Mouse (Mus musculus): ENCODE results near the gene Foxe3. TPM values are rescaled to one million over a fixed set of nuclear protein-coding genes. Genes with fewer than 3 reads are reported as not detected.

Foxe3 gene
- polyA plus RNA-seq, 2 experiments = not detected

DNA sequence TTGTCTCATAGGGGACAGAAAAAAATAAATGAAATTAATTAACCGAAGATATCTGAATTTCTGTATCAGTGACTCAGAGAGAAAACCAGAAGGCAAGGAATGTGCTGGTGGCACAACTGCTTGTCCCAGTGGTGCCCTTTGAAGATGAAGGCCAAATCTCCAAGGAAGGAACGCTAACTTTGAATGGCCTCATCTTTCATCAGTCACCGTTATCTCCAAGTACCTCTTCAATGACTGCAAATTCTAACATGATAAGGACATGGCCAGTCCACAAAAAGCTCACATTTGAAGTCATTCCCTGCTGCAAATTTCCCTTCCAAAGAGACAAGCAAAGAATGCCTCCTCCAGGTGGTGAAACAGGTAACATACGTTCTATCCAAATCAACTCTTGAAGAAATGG lies 33.0 kb upstream of the Foxe3 start:
- no peak for DNase-seq (ENCODE audit: low read depth in 3 of 3, low spot score in 3 of 3)
- Histone ChIP-seq H3K9ac (replicated peaks) (no peak overlapping the region), H3K4me1 (replicated peaks; ENCODE audit: control insufficient read depth in 2 of 2, insufficient read depth in 2 of 2, low read length in 1 of 2) (no peaks in the 10 kb centered on the region), H3K9me3 (ENCODE audit: control insufficient read depth, low read length) (no peaks in the 10 kb centered on the region), H3K4me2 (ENCODE audit: low read depth) (no peak overlapping the region), H3K27me3 (ENCODE audit: control insufficient read depth, insufficient read depth, low read length) (no peaks in the 10 kb centered on the region), H3K27ac (no peak overlapping the region), H3K36me3 (replicated peaks; ENCODE audit: control insufficient read depth, insufficient read depth, low read depth) (peaks cover 11% of the 10 kb centered on the region), H3K4me3 (ENCODE audit: insufficient read depth in 1 of 2, low read depth in 2 of 2, low read length in 2 of 2) (no peak overlapping the region)
- TF ChIP-seq EP300 (IDR thresholded peaks at IDR 0.05; ENCODE audit: low read depth) = no peak
- no peak for TF ChIP-seq CTCF (IDR thresholded peaks at IDR 0.05; ENCODE audit: low read depth)
- no peak for ATAC-seq (ENCODE audit: insufficient read depth)
- 85% methylated on average over 4 of the region's 4 CpGs for WGBS (ENCODE audit: insufficient replicate concordance)

DNA sequence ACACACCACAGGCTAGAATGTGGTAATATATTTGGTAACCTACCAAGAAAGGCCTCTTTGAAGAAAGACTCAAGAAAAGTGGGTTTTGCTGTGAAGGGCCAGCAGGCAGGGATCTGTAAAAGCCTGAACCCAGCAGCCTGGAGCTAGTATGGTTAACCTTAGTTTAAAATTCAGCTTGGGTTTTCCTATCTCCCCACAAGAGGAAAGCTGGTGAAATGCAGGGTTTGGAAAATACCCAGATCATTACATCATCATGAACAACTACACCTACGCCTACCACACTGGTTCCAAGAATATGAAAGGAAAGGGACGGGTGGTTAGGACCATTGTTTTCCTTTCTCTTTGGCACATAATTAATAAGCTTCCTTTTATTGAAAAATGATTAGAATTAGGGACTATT lies 32.4 kb upstream of the Foxe3 start:
- TF ChIP-seq EP300 (IDR thresholded peaks at IDR 0.05; ENCODE audit: low read depth) = no peak
- no peak for TF ChIP-seq CTCF (IDR thresholded peaks at IDR 0.05; ENCODE audit: low read depth)
- no peak overlapping the region for H3K9ac ChIP-seq (replicated peaks)
- WGBS (ENCODE audit: insufficient replicate concordance) = 78% methylated on average over 2 of the region's 2 CpGs
- no peak overlapping the region for H3K4me2 ChIP-seq (ENCODE audit: low read depth)
- H3K9me3 ChIP-seq (ENCODE audit: control insufficient read depth, low read length) = no peaks in the 10 kb centered on the region
- DNase-seq (ENCODE audit: low read depth in 3 of 3, low spot score in 3 of 3) (no peak), ATAC-seq (ENCODE audit: insufficient read depth) (no peak)
- no peaks in the 10 kb centered on the region for H3K27me3 ChIP-seq (ENCODE audit: control insufficient read depth, insufficient read depth, low read length)
- no peak overlapping the region for H3K27ac ChIP-seq
- H3K36me3 ChIP-seq (replicated peaks; ENCODE audit: control insufficient read depth, insufficient read depth, low read depth) = peaks cover 11% of the 10 kb centered on the region
- H3K4me3 ChIP-seq (ENCODE audit: insufficient read depth in 1 of 2, low read depth in 2 of 2, low read length in 2 of 2) = no peak overlapping the region
- no peaks in the 10 kb centered on the region for H3K4me1 ChIP-seq (replicated peaks; ENCODE audit: control insufficient read depth in 2 of 2, insufficient read depth in 2 of 2, low read length in 1 of 2)

DNA sequence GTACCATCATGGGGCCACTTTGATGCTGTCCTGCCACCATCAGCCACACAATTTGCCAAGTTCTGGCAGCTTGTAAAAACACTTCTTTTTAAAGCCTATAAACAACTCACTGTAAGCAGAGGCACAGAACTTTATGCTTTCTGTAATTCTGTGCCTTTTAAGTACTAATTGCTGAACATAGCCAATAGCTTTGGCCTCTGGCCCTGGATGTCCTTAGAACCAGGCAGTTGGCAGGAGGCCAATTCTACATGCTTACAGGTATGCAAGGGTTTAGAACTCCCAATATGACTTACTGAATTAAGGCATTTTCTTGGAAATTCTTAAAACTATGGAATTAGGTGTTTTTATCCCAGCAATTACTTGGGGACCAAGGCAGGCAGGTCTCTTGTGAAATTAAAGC lies 31.6 kb upstream of the Foxe3 start:
- DNase-seq (ENCODE audit: low read depth in 3 of 3, low spot score in 3 of 3) = no peak
- H3K27me3 ChIP-seq (ENCODE audit: control insufficient read depth, insufficient read depth, low read length) = no peaks in the 10 kb centered on the region
- no peak overlapping the region for H3K4me3 ChIP-seq (ENCODE audit: insufficient read depth in 1 of 2, low read depth in 2 of 2, low read length in 2 of 2)

DNA sequence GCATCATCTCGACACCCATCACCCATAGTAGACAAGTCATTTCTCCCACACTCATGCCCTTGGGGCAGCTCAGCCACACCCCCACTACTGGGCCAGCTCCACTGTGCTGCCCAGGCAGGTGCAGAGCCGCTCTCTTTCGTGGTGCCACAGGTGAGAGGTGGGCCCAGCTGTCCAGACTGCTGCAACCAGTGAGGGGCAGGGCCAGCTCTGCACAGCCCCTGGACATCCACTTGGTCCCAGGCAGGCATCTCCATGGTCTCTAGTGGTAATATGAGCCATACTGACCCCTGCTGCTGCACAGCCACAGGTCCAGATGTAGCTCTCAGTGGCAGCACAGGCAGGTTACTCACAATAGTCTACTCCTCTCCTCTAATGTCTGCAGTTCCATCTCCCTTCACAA lies 27.4 kb upstream of the Foxe3 start:
- Histone ChIP-seq H3K36me3 (replicated peaks; ENCODE audit: control insufficient read depth, insufficient read depth, low read depth) (no peaks in the 10 kb centered on the region), H3K27me3 (ENCODE audit: control insufficient read depth, insufficient read depth, low read length) (no peaks in the 10 kb centered on the region), H3K4me1 (replicated peaks; ENCODE audit: control insufficient read depth in 2 of 2, insufficient read depth in 2 of 2, low read length in 1 of 2) (no peaks in the 10 kb centered on the region), H3K9me3 (ENCODE audit: control insufficient read depth, low read length) (no peaks in the 10 kb centered on the region), H3K4me2 (ENCODE audit: low read depth) (no peak overlapping the region), H3K9ac (replicated peaks) (no peak overlapping the region), H3K4me3 (ENCODE audit: insufficient read depth in 1 of 2, low read depth in 2 of 2, low read length in 2 of 2) (no peak overlapping the region), H3K27ac (no peak overlapping the region)
- ATAC-seq (ENCODE audit: insufficient read depth) (no peak), DNase-seq (ENCODE audit: low read depth in 3 of 3, low spot score in 3 of 3) (no peak)
- WGBS (ENCODE audit: insufficient replicate concordance) = 69% methylated on average over 3 of the region's 3 CpGs
- no peak for TF ChIP-seq EP300 (IDR thresholded peaks at IDR 0.05; ENCODE audit: low read depth)
- no peak for TF ChIP-seq CTCF (IDR thresholded peaks at IDR 0.05; ENCODE audit: low read depth)

More for the DNA sequence above, 31.6 kb upstream of the Foxe3 start:
- Histone ChIP-seq H3K9me3 (ENCODE audit: control insufficient read depth, low read length) (no peaks in the 10 kb centered on the region), H3K4me2 (ENCODE audit: low read depth) (no peak overlapping the region), H3K9ac (replicated peaks) (no peak overlapping the region), H3K4me1 (replicated peaks; ENCODE audit: control insufficient read depth in 2 of 2, insufficient read depth in 2 of 2, low read length in 1 of 2) (no peaks in the 10 kb centered on the region), H3K27ac (no peak overlapping the region), H3K36me3 (replicated peaks; ENCODE audit: control insufficient read depth, insufficient read depth, low read depth) (peaks cover 4% of the 10 kb centered on the region)
- no peak for ATAC-seq (ENCODE audit: insufficient read depth)
- TF ChIP-seq CTCF (IDR thresholded peaks at IDR 0.05; ENCODE audit: low read depth) = no peak
- no peak for TF ChIP-seq EP300 (IDR thresholded peaks at IDR 0.05; ENCODE audit: low read depth)

DNA sequence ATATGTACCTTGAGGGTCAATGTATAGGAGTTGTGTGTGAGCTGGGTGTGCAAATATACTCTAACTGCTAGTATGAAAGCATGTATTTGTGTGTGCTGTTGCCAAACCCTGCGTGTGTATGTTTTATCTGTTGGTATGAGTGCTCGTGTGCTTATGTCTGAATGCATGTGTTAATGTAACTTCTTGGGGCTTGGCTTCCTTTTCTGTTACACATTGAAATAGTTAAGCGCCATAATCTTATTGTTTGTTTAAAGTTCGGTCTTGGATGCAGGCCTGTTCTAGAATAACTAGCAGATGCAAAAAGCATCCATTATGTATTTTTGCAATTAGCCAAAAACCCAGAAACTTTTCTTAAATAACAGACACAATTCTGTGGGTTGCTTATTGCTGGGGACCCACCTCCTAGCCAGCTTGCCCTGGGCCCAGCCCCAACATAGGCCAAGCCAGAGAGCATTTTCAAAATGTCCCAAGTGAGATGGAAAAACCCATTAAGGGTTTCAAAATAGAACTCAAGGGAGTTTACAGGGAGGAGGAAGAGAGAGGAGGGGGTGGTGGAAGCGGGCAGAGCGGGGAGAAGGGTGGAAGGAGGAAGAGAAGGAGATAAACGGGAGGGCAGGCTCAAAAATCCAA lies 22.2 kb upstream of the Foxe3 start:
- H3K9ac ChIP-seq (replicated peaks) = no peak overlapping the region
- no peak for ATAC-seq (ENCODE audit: insufficient read depth)
- WGBS (ENCODE audit: insufficient replicate concordance) = 36% methylated on average over 7 of the region's 7 CpGs
- H3K27me3 ChIP-seq (ENCODE audit: control insufficient read depth, insufficient read depth, low read length) = no peaks in the 10 kb centered on the region
- no peaks in the 10 kb centered on the region for H3K9me3 ChIP-seq (ENCODE audit: control insufficient read depth, low read length)
- H3K4me3 ChIP-seq (ENCODE audit: insufficient read depth in 1 of 2, low read depth in 2 of 2, low read length in 2 of 2) = no peak overlapping the region
- H3K36me3 ChIP-seq (replicated peaks; ENCODE audit: control insufficient read depth, insufficient read depth, low read depth) = no peaks in the 10 kb centered on the region
- H3K4me2 ChIP-seq (ENCODE audit: low read depth) = no peak overlapping the region
- TF ChIP-seq EP300 (IDR thresholded peaks at IDR 0.05; ENCODE audit: low read depth) (no peak), CTCF (IDR thresholded peaks at IDR 0.05; ENCODE audit: low read depth) (no peak)
- no peak for DNase-seq (ENCODE audit: low read depth in 3 of 3, low spot score in 3 of 3)
- no peaks in the 10 kb centered on the region for H3K4me1 ChIP-seq (replicated peaks; ENCODE audit: control insufficient read depth in 2 of 2, insufficient read depth in 2 of 2, low read length in 1 of 2)
- no peak overlapping the region for H3K27ac ChIP-seq

Measured in liver, embryonic 14.5 days (tissue).